Mouse (Mus musculus): ENCODE results near the gene Sphk1. TPM values are rescaled to one million over a fixed set of nuclear protein-coding genes. Genes with fewer than 3 reads are reported as not detected.
"Not testable (repeated sequence)": the region's sequence is repeated elsewhere in the genome, so short reads cannot be mapped to it uniquely, and the experiment has no call there.

Gene Sphk1
- polyA plus RNA-seq (2021) = 4.6 TPM

DNA sequence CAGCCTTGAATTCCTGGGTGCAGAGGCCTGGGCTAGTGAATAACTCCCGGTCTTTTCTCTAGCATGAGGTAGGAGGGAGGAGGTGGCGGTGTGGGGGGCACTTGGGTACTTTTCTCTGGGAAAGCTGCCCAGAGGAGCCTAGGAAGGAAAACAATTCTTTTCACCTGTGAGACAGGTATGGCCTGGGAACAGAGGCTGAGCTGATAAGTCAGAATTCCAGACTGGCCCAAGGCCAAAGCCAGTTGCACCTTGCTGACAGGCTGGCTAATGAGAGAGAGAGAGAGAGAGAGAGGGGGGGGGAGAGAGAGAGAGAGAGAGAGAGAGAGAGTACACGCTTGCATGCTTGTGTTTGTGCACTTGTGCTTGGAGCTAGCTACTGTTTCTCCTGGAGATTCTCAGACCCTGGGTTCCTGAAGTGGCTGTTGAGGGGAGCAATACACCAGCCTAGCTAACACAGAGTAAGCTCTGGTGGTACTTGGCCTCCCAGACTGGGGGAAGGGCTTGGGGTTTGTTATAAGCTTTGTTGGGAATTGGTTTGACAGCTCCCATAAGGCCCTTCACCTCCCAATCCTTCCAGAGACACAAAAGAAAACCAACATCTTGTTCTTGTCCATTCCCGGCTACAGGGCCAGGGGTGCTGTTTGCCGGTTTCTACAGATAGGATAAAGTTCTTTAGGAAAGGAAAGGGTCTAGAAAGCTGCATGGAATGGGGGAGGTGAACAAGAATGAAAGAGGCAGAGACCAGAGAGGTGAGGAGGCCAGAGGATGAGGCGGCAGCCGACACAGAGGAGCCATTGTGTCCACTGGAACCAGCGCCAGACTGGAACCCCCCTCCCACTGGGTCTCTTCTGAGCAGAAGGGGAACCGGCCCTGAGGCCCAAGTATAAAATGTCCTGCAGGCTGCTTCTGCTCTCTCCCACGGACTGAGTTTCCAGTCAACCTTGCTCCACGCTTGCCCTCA is at the start of gene Sphk1:
Sphk1 (plus strand) TSS at position 739 of the 961 bp plus-strand sequence.
- ChIA-PET POLR2A (no interaction called here), CTCF (interaction anchor here (1.5 kb wide), 1 partner anchor 30 kb away, joined by 4 read pairs; no protein-coding TSS in a partner anchor)
- ATAC-seq (no peak), DNase-seq (ENCODE audit: low read depth, low spot score) (no peak)
- no peak for TF ChIP-seq CTCF (IDR thresholded peaks at IDR 0.05)
- H3K27me3 ChIP-seq = no peaks in the 10 kb centered on the region
- in situ Hi-C loops (cut with MboI; ENCODE audit: low pct_unique_long_range_greater_than_20kb) = loop anchor here (5.0 kb wide), 1 partner anchor 38 kb away; the partner anchor contains the start of gene Prpsap1

DNA sequence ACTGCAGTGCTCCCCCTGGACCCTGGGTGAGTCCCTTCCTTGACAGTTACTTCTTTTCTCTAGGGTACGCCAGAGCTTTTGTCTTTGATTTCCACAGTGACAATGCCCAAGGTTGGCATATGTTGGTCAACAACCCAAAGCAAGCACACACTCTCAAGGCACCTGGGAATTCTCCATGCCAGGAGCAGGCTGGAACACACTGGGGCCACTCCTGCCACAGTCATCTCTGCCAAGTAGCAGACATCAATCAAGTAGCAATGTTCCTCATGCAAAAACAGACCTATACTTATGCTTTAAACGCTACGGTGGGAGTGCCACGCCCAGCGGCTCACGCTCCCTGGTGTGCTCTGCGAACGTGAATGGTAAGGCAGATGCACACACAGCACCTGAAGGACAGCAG is 49.8 kb upstream of the Sphk1 start:
- no peak for ATAC-seq
- DNase-seq (ENCODE audit: low read depth, low spot score) = no peak
- CTCF ChIA-PET = no interaction called here

DNA sequence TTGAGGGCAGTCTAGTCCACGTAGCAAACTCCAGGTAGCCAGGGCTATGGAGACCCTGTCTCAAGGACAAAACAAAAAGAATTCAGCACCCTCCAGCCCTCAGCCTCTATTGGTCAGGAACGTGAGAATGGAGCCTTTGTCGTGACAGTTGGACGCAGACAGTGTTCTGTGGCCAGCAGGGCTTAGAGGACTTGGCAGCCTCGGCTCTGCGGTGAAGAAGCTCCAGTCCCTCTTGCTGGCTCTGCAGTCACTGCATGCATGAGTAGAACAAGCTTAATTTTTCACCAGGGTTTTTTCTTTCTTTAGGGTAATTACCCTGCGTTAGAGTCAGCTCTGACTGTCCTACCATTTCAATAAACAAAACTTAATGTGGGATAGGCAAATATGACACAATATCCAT is 48.9 kb upstream of the Sphk1 start:
- in situ Hi-C loops (cut with MboI; ENCODE audit: low pct_unique_long_range_greater_than_20kb) = no loop called here
- ATAC-seq (no peak), DNase-seq (ENCODE audit: low read depth, low spot score) (no peak)
- ChIA-PET POLR2A (no interaction called here), CTCF (no interaction called here)
- H3K27me3 ChIP-seq = no peaks in the 10 kb centered on the region
- TF ChIP-seq CTCF (IDR thresholded peaks at IDR 0.05) = no peak

More for the DNA sequence above, 49.8 kb upstream of the Sphk1 start:
- no peaks in the 10 kb centered on the region for H3K27me3 ChIP-seq
- POLR2A ChIA-PET = no interaction called here
- no peak for TF ChIP-seq CTCF (IDR thresholded peaks at IDR 0.05)
- in situ Hi-C loops (cut with MboI; ENCODE audit: low pct_unique_long_range_greater_than_20kb) = no loop called here

GRCm38 (mm10) chr11:116484261-116484660 is 46.5 kb upstream of the Sphk1 start:
- ChIA-PET CTCF (no interaction called here), POLR2A (no interaction called here)
- ATAC-seq (no peak), DNase-seq (ENCODE audit: low read depth, low spot score) (no peak)
- no peaks in the 10 kb centered on the region for H3K27me3 ChIP-seq
- in situ Hi-C loops (cut with MboI; ENCODE audit: low pct_unique_long_range_greater_than_20kb) = no loop called here
- no peak for TF ChIP-seq CTCF (IDR thresholded peaks at IDR 0.05)

- ChIA-PET POLR2A (interaction anchor here (0.6 kb wide), 2 partner anchors 267 to 340 kb away, joined by 3 to 4 read pairs; no protein-coding TSS in a partner anchor), CTCF (interaction anchor here (1.0 to 2.3 kb wide), 6 partner anchors 8 to 140 kb away, joined by 3 to 12 read pairs (median 5); no protein-coding TSS in a partner anchor)
- TF ChIP-seq CTCF (IDR thresholded peaks at IDR 0.05) = no peak
- ATAC-seq (no peak), DNase-seq (ENCODE audit: low read depth, low spot score) (no peak)
- H3K27me3 ChIP-seq = no peaks in the 10 kb centered on the region
- in situ Hi-C loops (cut with MboI; ENCODE audit: low pct_unique_long_range_greater_than_20kb) = no loop called here
Observed at GRCm38 (mm10) chr11:116488207-116488606, 42.5 kb upstream of the Sphk1 start.

GRCm38 (mm10) chr11:116488693-116489375 is 41.9 kb upstream of the Sphk1 start:
- in situ Hi-C loops (cut with MboI; ENCODE audit: low pct_unique_long_range_greater_than_20kb) = no loop called here
- POLR2A ChIA-PET = interaction anchor here (0.6 kb wide), 4 partner anchors 268 to 340 kb away, joined by 3 to 4 read pairs (median 4); no protein-coding TSS in a partner anchor
- TF ChIP-seq CTCF (IDR thresholded peaks at IDR 0.05) = no peak
- DNase-seq (ENCODE audit: low read depth, low spot score) = no peak
- CTCF ChIA-PET = interaction anchor here (1.0 to 2.3 kb wide), 6 partner anchors 9 to 140 kb away, joined by 3 to 12 read pairs (median 5); no protein-coding TSS in a partner anchor
- no peak for ATAC-seq
- no peaks in the 10 kb centered on the region for H3K27me3 ChIP-seq

- peak; percentile 41 for ATAC-seq
- ChIA-PET POLR2A (interaction anchor here (0.6 kb wide), 2 partner anchors 280 to 292 kb away, joined by 3 to 4 read pairs; no protein-coding TSS in a partner anchor), CTCF (interaction anchor here (1.3 to 2.3 kb wide), 2 partner anchors 32 to 134 kb away, joined by 3 to 12 read pairs; no protein-coding TSS in a partner anchor)
- DNase-seq (ENCODE audit: low read depth, low spot score) = no peak
- H3K27me3 ChIP-seq = no peaks in the 10 kb centered on the region
- in situ Hi-C loops (cut with MboI; ENCODE audit: low pct_unique_long_range_greater_than_20kb) = loop anchor here (5.0 kb wide), 1 partner anchor 42 kb away; the partner anchor contains the start of gene Sphk1
- TF ChIP-seq CTCF (IDR thresholded peaks at IDR 0.05) = no peak
Observed at GRCm38 (mm10) chr11:116489771-116490231, 40.9 kb upstream of the Sphk1 start.

DNA sequence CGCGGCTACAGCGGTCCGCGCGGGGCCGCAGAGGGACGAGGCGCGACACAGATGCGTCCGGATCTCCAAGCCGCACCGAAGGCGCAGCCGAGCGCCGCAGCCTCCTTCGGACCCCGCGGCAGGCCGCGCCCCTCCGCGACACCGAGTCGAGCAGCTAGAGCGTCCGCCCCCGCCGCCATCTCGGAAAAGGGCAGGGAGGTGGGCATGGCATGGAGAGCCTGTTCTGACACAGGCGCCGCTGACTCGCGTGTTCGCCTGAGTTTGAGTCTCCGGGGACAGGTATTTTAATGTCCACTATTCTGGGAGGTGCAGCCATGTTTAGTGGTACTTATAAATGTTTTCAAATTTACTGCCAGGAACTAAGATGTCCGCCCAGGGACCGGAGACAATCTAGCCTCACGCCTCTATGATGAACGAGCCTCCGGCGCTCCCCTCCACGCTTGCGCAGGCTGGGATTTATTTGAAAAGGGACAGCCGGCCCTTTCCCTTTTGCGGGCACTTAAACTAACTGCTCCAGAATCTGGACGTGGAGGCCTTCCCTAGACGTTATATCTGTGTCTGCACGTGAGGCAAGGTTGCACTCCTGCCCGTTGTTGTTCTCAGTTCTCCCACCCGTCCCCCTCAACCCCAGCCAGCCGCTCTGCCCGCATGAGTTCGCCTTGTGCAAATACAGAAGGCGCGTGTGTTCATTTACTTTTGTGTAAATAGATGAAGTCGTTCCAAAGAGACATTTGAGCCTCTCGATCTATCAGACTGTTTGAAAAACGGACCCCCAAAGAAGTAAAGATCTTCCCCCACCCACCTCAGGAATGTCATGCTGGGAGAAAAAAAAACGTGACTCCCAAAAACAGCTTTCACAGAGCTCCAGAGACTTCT is 40.3 kb upstream of the Sphk1 start:
- TF ChIP-seq CTCF (IDR thresholded peaks at IDR 0.05) = no peak
- in situ Hi-C loops (cut with MboI; ENCODE audit: low pct_unique_long_range_greater_than_20kb) = loop anchor here (5.0 kb wide), 1 partner anchor 42 kb away; the partner anchor contains the start of gene Sphk1
- peak; percentile 67 for ATAC-seq
- POLR2A ChIA-PET = interaction anchor here (0.6 kb wide), 1 partner anchor 11 kb away, joined by 3 read pairs; no protein-coding TSS in a partner anchor
- peak; percentile 88 for DNase-seq (ENCODE audit: low read depth, low spot score)
- CTCF ChIA-PET = interaction anchor here (1.3 kb wide), 1 partner anchor 31 kb away, joined by 3 read pairs; no protein-coding TSS in a partner anchor
- H3K27me3 ChIP-seq = no peaks in the 10 kb centered on the region

GRCm38 (mm10) chr11:116491338-116491737 is 39.4 kb upstream of the Sphk1 start:
- no peak for DNase-seq (ENCODE audit: low read depth, low spot score)
- in situ Hi-C loops (cut with MboI; ENCODE audit: low pct_unique_long_range_greater_than_20kb) = loop anchor here (5.0 kb wide), 1 partner anchor 41 kb away; the partner anchor contains the start of gene Sphk1
- ChIA-PET POLR2A (interaction anchor here (0.6 kb wide), 1 partner anchor 10 kb away, joined by 3 read pairs; no protein-coding TSS in a partner anchor), CTCF (no interaction called here)
- no peaks in the 10 kb centered on the region for H3K27me3 ChIP-seq
- no peak for TF ChIP-seq CTCF (IDR thresholded peaks at IDR 0.05)
- ATAC-seq = no peak

GRCm38 (mm10) chr11:116492507-116492906 is 38.2 kb upstream of the Sphk1 start:
- POLR2A ChIA-PET; H3K27me3 ChIP-seq; ATAC-seq; CTCF ChIA-PET; DNase-seq (ENCODE audit: low read depth, low spot score): not testable (repeated sequence)
- in situ Hi-C loops (cut with MboI; ENCODE audit: low pct_unique_long_range_greater_than_20kb) = loop anchor here (5.0 kb wide), 1 partner anchor 40 kb away; the partner anchor contains the start of gene Sphk1
